28 mouse cellular contexts compared by ENCODE assay signal in genomic region chr2:72866366-72866688, GRCm38 (mm10).
A peak's percentile ranks its signal among the peaks of the same experiment; 100 is the strongest.
DNase-seq lines count a peak whose midpoint lies in the region; ATAC-seq lines count a peak whose summit lies in the region.
"Had no signal": no experiment of that assay in that cellular context is flagged by ENCODE, and none has a peak within 500 bp of the region (broad histone marks: within the 10 kb centered on the region; RNA-seq: fewer than 3 reads in every experiment).

No protein-coding gene starts in this region.

- ATAC-seq in intestine, embryonic 14.5 days (replicated peaks; ENCODE audit: low FRiP score, low TSS enrichment, low read depth) = peak; percentile 65; the same call in 1 of the 2 replicates
- ATAC-seq in intestine, embryonic 16.5 days = no peak
- no peak for ATAC-seq in midbrain, embryonic 15.5 days (replicated peaks)
- peak; percentile 85 for ATAC-seq in intestine, embryonic 15.5 days
- ATAC-seq in stomach, embryonic 16.5 days (ENCODE audit: insufficient read depth, low FRiP score) = peak; percentile 44; the same call in 1 of the 2 replicates
- ATAC-seq: inflammation-experienced regulatory T-cells, adult 6 months; Patski had no signal

- no peak for DNase-seq in intestine, embryonic 14.5 days (ENCODE audit: low spot score)
- no peak for DNase-seq in midbrain, embryonic 10.5 days (ENCODE audit: low spot score)
- DNase-seq in testis, postnatal 10 days (ENCODE audit: low spot score) = no peak
- no peak for DNase-seq in cerebellum, adult 8-10 months
- DNase-seq: adrenal gland, postnatal 10 days; cerebellum, adult 9-11 months; embryo, embryonic 11 days; gastrocnemius, postnatal 10 days; heart, postnatal 10 days; kidney, postnatal 25 days; lung, postnatal 36 days; right cerebral cortex, postnatal 4 days had no signal

- H3K27me3 ChIP-seq in intestine, embryonic 14.5 days (replicated peaks; ENCODE audit: control insufficient read depth, insufficient read depth, low read length) = no peaks in the 10 kb centered on the region
- no peaks in the 10 kb centered on the region for H3K27me3 ChIP-seq in intestine, embryonic 16.5 days (replicated peaks; ENCODE audit: control insufficient read depth, insufficient read depth, low read length)
- no peaks in the 10 kb centered on the region for H3K27me3 ChIP-seq in midbrain, embryonic 10.5 days (ENCODE audit: low read depth, poor library complexity, severe bottlenecking)
- no peaks in the 10 kb centered on the region for H3K27me3 ChIP-seq in midbrain, embryonic 15.5 days (replicated peaks)
- H3K27me3 ChIP-seq in intestine, embryonic 15.5 days (replicated peaks) = no peaks in the 10 kb centered on the region
- H3K27me3 ChIP-seq in stomach, embryonic 16.5 days (ENCODE audit: control insufficient read depth, insufficient read depth, low read length) = no peaks in the 10 kb centered on the region
- H3K27me3 ChIP-seq: embryonic facial prominence, embryonic 13.5 days; heart, embryonic 13.5 days; hindbrain, embryonic 15.5 days; limb, embryonic 12.5 days; liver, embryonic 15.5 days; lung, embryonic 15.5 days; neural tube, embryonic 13.5 days; Patski; stomach, embryonic 15.5 days had no signal

- peaks cover 5% of the 10 kb centered on the region; the same call in 1 of the 2 replicates for H3K9me3 ChIP-seq in intestine, embryonic 14.5 days (ENCODE audit: control insufficient read depth, low read length)
- no peaks in the 10 kb centered on the region for H3K9me3 ChIP-seq in intestine, embryonic 16.5 days (ENCODE audit: control insufficient read depth, low read length)
- H3K9me3 ChIP-seq in midbrain, embryonic 10.5 days (replicated peaks) = no peaks in the 10 kb centered on the region
- no peaks in the 10 kb centered on the region for H3K9me3 ChIP-seq in midbrain, embryonic 15.5 days
- no peaks in the 10 kb centered on the region for H3K9me3 ChIP-seq in intestine, embryonic 15.5 days
- H3K9me3 ChIP-seq in stomach, embryonic 16.5 days (replicated peaks; ENCODE audit: control insufficient read depth, low read length) = no peaks in the 10 kb centered on the region
- H3K9me3 ChIP-seq: forebrain, embryonic 10.5 days; heart, embryonic 13.5 days; hindbrain, embryonic 15.5 days; liver, embryonic 15.5 days; lung, embryonic 15.5 days; midbrain, embryonic 12.5 days; neural tube, embryonic 13.5 days; stomach, embryonic 15.5 days had no signal

- H3K36me3 ChIP-seq in intestine, embryonic 14.5 days (ENCODE audit: control insufficient read depth, insufficient read depth, low read length) = no peaks in the 10 kb centered on the region
- H3K36me3 ChIP-seq in intestine, embryonic 16.5 days (ENCODE audit: control insufficient read depth, insufficient read depth, low read length) = no peaks in the 10 kb centered on the region
- H3K36me3 ChIP-seq in midbrain, embryonic 10.5 days = no peaks in the 10 kb centered on the region
- no peaks in the 10 kb centered on the region for H3K36me3 ChIP-seq in midbrain, embryonic 15.5 days (replicated peaks)
- no peaks in the 10 kb centered on the region for H3K36me3 ChIP-seq in intestine, embryonic 15.5 days
- no peaks in the 10 kb centered on the region for H3K36me3 ChIP-seq in stomach, embryonic 16.5 days (ENCODE audit: control insufficient read depth, insufficient read depth, low read length)
- H3K36me3 ChIP-seq: embryonic facial prominence, embryonic 13.5 days; forebrain, embryonic 10.5 days; heart, embryonic 13.5 days; hindbrain, embryonic 15.5 days; limb, embryonic 12.5 days; liver, embryonic 15.5 days; lung, embryonic 15.5 days; midbrain, embryonic 12.5 days; neural tube, embryonic 13.5 days; stomach, embryonic 15.5 days had no signal

- no peak overlapping the region for H3K4me2 ChIP-seq in intestine, embryonic 14.5 days (ENCODE audit: low read length)
- no peak overlapping the region for H3K4me2 ChIP-seq in intestine, embryonic 16.5 days (ENCODE audit: low read depth, low read length)
- no peak overlapping the region for H3K4me2 ChIP-seq in midbrain, embryonic 15.5 days
- no peak overlapping the region; the same call in 1 of the 2 replicates for H3K4me2 ChIP-seq in intestine, embryonic 15.5 days (replicated peaks)
- H3K4me2 ChIP-seq in stomach, embryonic 16.5 days (ENCODE audit: low read depth, low read length) = no peak overlapping the region
- H3K4me2 ChIP-seq: embryonic facial prominence, embryonic 13.5 days; heart, embryonic 13.5 days; hindbrain, embryonic 15.5 days; limb, embryonic 12.5 days; liver, embryonic 15.5 days; lung, embryonic 15.5 days; midbrain, embryonic 12.5 days; neural tube, embryonic 13.5 days; stomach, embryonic 15.5 days had no signal

- H3K4me3 ChIP-seq in intestine, embryonic 14.5 days (ENCODE audit: low read depth, low read length) = no peak overlapping the region
- H3K4me3 ChIP-seq in intestine, embryonic 16.5 days (ENCODE audit: low read length) = no peak overlapping the region
- no peak overlapping the region for H3K4me3 ChIP-seq in midbrain, embryonic 10.5 days
- H3K4me3 ChIP-seq in midbrain, embryonic 15.5 days = no peak overlapping the region
- no peak overlapping the region for H3K4me3 ChIP-seq in intestine, embryonic 15.5 days (replicated peaks)
- H3K4me3 ChIP-seq in stomach, embryonic 16.5 days (replicated peaks; ENCODE audit: low read length) = no peak overlapping the region
- H3K4me3 ChIP-seq: embryonic facial prominence, embryonic 13.5 days; forebrain, embryonic 10.5 days; heart, embryonic 13.5 days; hindbrain, embryonic 15.5 days; limb, embryonic 12.5 days; liver, embryonic 15.5 days; lung, embryonic 15.5 days; midbrain, embryonic 12.5 days; neural tube, embryonic 13.5 days; stomach, embryonic 15.5 days had no signal

- H3K4me1 ChIP-seq in intestine, embryonic 14.5 days (replicated peaks; ENCODE audit: control insufficient read depth, insufficient read depth, low read length) = no peaks in the 10 kb centered on the region
- H3K4me1 ChIP-seq in intestine, embryonic 16.5 days (ENCODE audit: control insufficient read depth, insufficient read depth, low read length) = no peaks in the 10 kb centered on the region
- H3K4me1 ChIP-seq in midbrain, embryonic 10.5 days = peaks cover 11% of the 10 kb centered on the region
- no peaks in the 10 kb centered on the region for H3K4me1 ChIP-seq in midbrain, embryonic 15.5 days
- 0 out of 2 replicates have a peak, but pooled peaks cover under 1% of the 10 kb centered on the region for H3K4me1 ChIP-seq in intestine, embryonic 15.5 days (replicated peaks)
- H3K4me1 ChIP-seq in stomach, embryonic 16.5 days (ENCODE audit: control insufficient read depth, insufficient read depth, low read length) = 0 out of 2 replicates have a peak, but pooled peaks cover 3% of the 10 kb centered on the region
- H3K4me1 ChIP-seq: embryonic facial prominence, embryonic 13.5 days; liver, embryonic 15.5 days; lung, embryonic 15.5 days; stomach, embryonic 15.5 days had no signal

- WGBS in intestine, embryonic 14.5 days = 60% methylated on average over 2 of the region's 2 CpGs
- 37% methylated on average over 2 of the region's 2 CpGs for WGBS in intestine, embryonic 16.5 days
- 71% methylated on average over 2 of the region's 2 CpGs for WGBS in midbrain, embryonic 10.5 days
- WGBS in midbrain, embryonic 15.5 days = 43% methylated on average over 2 of the region's 2 CpGs
- 28% methylated on average over 2 of the region's 2 CpGs for WGBS in intestine, embryonic 15.5 days
- WGBS in stomach, embryonic 16.5 days = 24% methylated on average over 2 of the region's 2 CpGs

- no peak overlapping the region for H3K27ac ChIP-seq in intestine, embryonic 14.5 days (ENCODE audit: low read depth)
- H3K27ac ChIP-seq in intestine, embryonic 16.5 days (ENCODE audit: low read length) = no peak overlapping the region
- H3K27ac ChIP-seq in midbrain, embryonic 10.5 days (replicated peaks) = 0 out of 2 replicates have a peak overlapping the region, but pooled peaks have one; percentile 9
- no peak overlapping the region for H3K27ac ChIP-seq in midbrain, embryonic 15.5 days
- H3K27ac ChIP-seq in intestine, embryonic 15.5 days = no peak overlapping the region
- H3K27ac ChIP-seq in stomach, embryonic 16.5 days (ENCODE audit: low read length) = no peak overlapping the region
- H3K27ac ChIP-seq: embryonic facial prominence, embryonic 13.5 days; forebrain, embryonic 10.5 days; heart, embryonic 13.5 days; hindbrain, embryonic 15.5 days; limb, embryonic 12.5 days; liver, embryonic 15.5 days; lung, embryonic 15.5 days; midbrain, embryonic 12.5 days; neural tube, embryonic 13.5 days; stomach, embryonic 15.5 days had no signal

- no peak overlapping the region for H3K9ac ChIP-seq in intestine, embryonic 14.5 days (ENCODE audit: low read length)
- H3K9ac ChIP-seq in intestine, embryonic 16.5 days (ENCODE audit: low read depth, low read length) = no peak overlapping the region
- no peak overlapping the region for H3K9ac ChIP-seq in midbrain, embryonic 15.5 days
- no peak overlapping the region for H3K9ac ChIP-seq in intestine, embryonic 15.5 days
- H3K9ac ChIP-seq in stomach, embryonic 16.5 days (ENCODE audit: low read length) = no peak overlapping the region
- H3K9ac ChIP-seq: embryonic facial prominence, embryonic 13.5 days; heart, embryonic 13.5 days; hindbrain, embryonic 15.5 days; limb, embryonic 12.5 days; liver, embryonic 15.5 days; lung, embryonic 15.5 days; midbrain, embryonic 12.5 days; neural tube, embryonic 13.5 days; stomach, embryonic 15.5 days had no signal

Comparison
In these comparisons a context has a peak if more than half of its experiments do, and no peak if none do; other contexts are left out.
1. ATAC-seq: peak in intestine, embryonic 14.5 days (single experiment), intestine, embryonic 15.5 days (single experiment) and stomach, embryonic 16.5 days (single experiment); none in intestine, embryonic 16.5 days (single experiment) and midbrain, embryonic 15.5 days (single experiment).